Mouse (Mus musculus) CH12.LX (cell line): ENCODE measurements around the gene Col6a1. TPM values are rescaled to one million over a fixed set of nuclear protein-coding genes. Genes with fewer than 3 reads are reported as not detected.

Experiments used
- DNase-seq: peaks from one replicate; pipeline ENCODE4 v3.0.0-alpha.2; 2013; ENCODE audit errors: extremely low read depth
- H3K27ac ChIP-seq: 2 replicates; pipeline ENCODE4 v1.5.1; 2012; ENCODE audit warnings: low read depth, mild to moderate bottlenecking, control low read depth, moderate library complexity; ENCODE audit not compliant: insufficient read depth
- H3K27me3 ChIP-seq: replicated peaks from 2 replicates; pipeline ENCODE3; 2012; ENCODE audit warnings: inconsistent platforms
- H3K36me3 ChIP-seq, 2 experiments: replicated peaks in 1 of 2; 2 replicates each; pipeline versions ENCODE3 to v1.6.1; 2012; ENCODE audit warnings: inconsistent platforms in 1 of 2, low read length in 1 of 2, mild to moderate bottlenecking in 1 of 2, mixed read lengths in 1 of 2, moderate library complexity in 1 of 2; ENCODE audit not compliant: control insufficient read depth in 1 of 2, insufficient read depth in 1 of 2
- H3K4me1 ChIP-seq, 2 experiments: 2 replicates each; pipeline ENCODE4 v1.6.1; 2012; ENCODE audit warnings: inconsistent platforms in 1 of 2, moderate library complexity in 1 of 2; ENCODE audit not compliant: insufficient read depth in 2 of 2, control insufficient read depth in 1 of 2
- H3K4me2 ChIP-seq: 2 replicates; pipeline ENCODE4 v1.6.1; 2012; ENCODE audit warnings: low read depth, mild to moderate bottlenecking, control low read depth; ENCODE audit not compliant: poor library complexity, insufficient read depth, severe bottlenecking
- H3K4me3 ChIP-seq, 3 experiments: fragments of 150-350 bp in 1 of 3; sonication (generic) in 1 of 3; replicated peaks in 1 of 3; 2 replicates each; pipeline versions ENCODE3 to v1.5.1; 2011 to 2012; ENCODE audit warnings: low read depth in 2 of 3, low read length in 2 of 3, mild to moderate bottlenecking in 2 of 3, moderate library complexity in 2 of 3, control low read depth in 1 of 3, improper control_type of control experiment in 1 of 3, inconsistent platforms in 1 of 3, mixed read lengths in 1 of 3; ENCODE audit not compliant: poor library complexity in 1 of 3
- H3K79me2 ChIP-seq: replicated peaks from 2 replicates; pipeline ENCODE4 v1.6.1; 2012; ENCODE audit warnings: mild to moderate bottlenecking, moderate library complexity; ENCODE audit not compliant: control insufficient read depth, poor library complexity, insufficient read depth, severe bottlenecking; ENCODE audit errors: extremely low read depth
- H3K9ac ChIP-seq: 2 replicates; pipeline ENCODE4 v1.6.1; 2012; ENCODE audit warnings: low read depth, mild to moderate bottlenecking, control low read depth, moderate library complexity; ENCODE audit not compliant: insufficient read depth
- H3K9me3 ChIP-seq: replicated peaks from 2 replicates; pipeline ENCODE3; 2012; ENCODE audit warnings: low read length, inconsistent platforms, mixed read lengths
- CHD2 ChIP-seq: IDR thresholded peaks from 2 replicates; pipeline ENCODE4 v1.6.1; 2011; ENCODE audit warnings: low read length, improper control_type of control experiment
- CTCF ChIP-seq, 2 experiments: IDR thresholded peaks in 1 of 2; conservative IDR thresholded peaks in 1 of 2; 2 replicates each; pipeline ENCODE4 v1.5.1; 2011 to 2012; ENCODE audit warnings: low read depth in 2 of 2, low read length in 2 of 2, improper control_type of control experiment in 1 of 2, inconsistent platforms in 1 of 2, mild to moderate bottlenecking in 1 of 2, moderate library complexity in 1 of 2
- IRF4 ChIP-seq: IDR thresholded peaks from 2 replicates; pipeline ENCODE4 v1.6.1; 2014; ENCODE audit warnings: low read depth, mild to moderate bottlenecking, inconsistent platforms, low read length, improper control_type of control experiment
- JUND ChIP-seq: conservative IDR thresholded peaks from 2 replicates; pipeline ENCODE4 v1.6.1; 2011; ENCODE audit warnings: low read depth, low read length, improper control_type of control experiment
- MAFK ChIP-seq: IDR thresholded peaks from 2 replicates; pipeline ENCODE4 v1.6.1; 2011; ENCODE audit warnings: low read length, improper control_type of control experiment; ENCODE audit not compliant: insufficient replicate concordance
- MAX ChIP-seq: IDR thresholded peaks from 2 replicates; pipeline ENCODE4 v1.6.1; 2011; ENCODE audit warnings: low read length, improper control_type of control experiment
- MAZ ChIP-seq: IDR thresholded peaks from 2 replicates; pipeline ENCODE4 v1.6.1; 2012; ENCODE audit warnings: low read depth, mild to moderate bottlenecking, inconsistent platforms, low read length, improper control_type of control experiment, moderate library complexity
- MYC ChIP-seq: IDR thresholded peaks from 2 replicates; pipeline ENCODE4 v1.6.1; 2011; ENCODE audit warnings: low read depth, mild to moderate bottlenecking, improper control_type of control experiment, low read length
- PAX5 ChIP-seq: IDR thresholded peaks from 2 replicates; pipeline ENCODE4 v1.6.1; 2012; ENCODE audit warnings: low read length, inconsistent platforms, mixed read lengths
- POLR2AphosphoS2 ChIP-seq: IDR thresholded peaks from 2 replicates; pipeline ENCODE4 v1.6.1; 2011; ENCODE audit warnings: low read depth, low read length, improper control_type of control experiment
- RCOR1 ChIP-seq: conservative IDR thresholded peaks from 2 replicates; pipeline ENCODE4 v1.6.1; 2012; ENCODE audit warnings: low read depth, mild to moderate bottlenecking, inconsistent platforms, low read length, improper control_type of control experiment
- SIN3A ChIP-seq: IDR thresholded peaks from 2 replicates; pipeline ENCODE4 v1.6.1; 2012; ENCODE audit warnings: low read length, improper control_type of control experiment, inconsistent platforms
- USF2 ChIP-seq: conservative IDR thresholded peaks from 2 replicates; pipeline ENCODE4 v1.6.1; 2011; ENCODE audit warnings: low read depth, low read length, improper control_type of control experiment
- dilution Hi-C: fragments of 300-500 bp; cut with MboI; formaldehyde crosslinking; loops from 2 replicates; pipeline ENCODE4 v1.14.3; 2020; ENCODE audit warnings: low sequenced_read_pairs; ENCODE audit not compliant: extremely low pct_unique_long_range_greater_than_20kb, extremely low pct_ligation_motif_present
- in situ Hi-C: fragments of 300-500 bp; cut with MboI; formaldehyde crosslinking; loops from 3 replicates; pipeline ENCODE4 v1.14.3; 2019; ENCODE audit warnings: low sequenced_read_pairs, low pct_ligation_motif_present, low pct_unique_long_range_greater_than_20kb, mixed read lengths
- polyA plus RNA-seq: library from polyadenylated mRNA; unstranded; fragments of >175 nt; gene quantifications from 2 replicates; pipeline ENCODE4 v1.2.1, GENCODE M21; 2012; ENCODE audit warnings: low read depth; ENCODE audit not compliant: insufficient read length
- total RNA-seq, 2 experiments: library from RNA; depleted of rRNA; stranded (reverse); fragments of 300-350 nt in 1 of 2; fragments of >200 nt in 1 of 2; gene quantifications; 2 replicates each; pipeline ENCODE4 v1.2.3; 2012 to 2014

The Col6a1 gene
- total and polyA plus RNA-seq, 3 experiments = 0.21 TPM; not detected in 2

GRCm38 (mm10) chr10:76771086-76771485 lies 45.1 kb upstream of the Col6a1 start:
- in situ Hi-C loops = no loop called here
- no peaks in the 10 kb centered on the region for H3K4me1 ChIP-seq
- no peak for DNase-seq
- H3K36me3 ChIP-seq = no peaks in the 10 kb centered on the region
- no peaks in the 10 kb centered on the region for H3K79me2 ChIP-seq
- H3K9me3 ChIP-seq = peaks cover 3% of the 10 kb centered on the region
- dilution Hi-C loops = no loop called here
- H3K9ac ChIP-seq = no peak overlapping the region
- H3K4me2 ChIP-seq = no peak overlapping the region
- H3K27ac ChIP-seq = no peak overlapping the region
- TF ChIP-seq RCOR1 (no peak), MAFK (no peak)
- H3K4me3 ChIP-seq = no peak overlapping the region
- H3K27me3 ChIP-seq = peaks cover 92% of the 10 kb centered on the region

GRCm38 (mm10) chr10:76769581-76769980 lies 43.6 kb upstream of the Col6a1 start:
- no peak overlapping the region for H3K9ac ChIP-seq
- dilution Hi-C loops = no loop called here
- no peak for DNase-seq
- H3K36me3 ChIP-seq = no peaks in the 10 kb centered on the region
- H3K4me2 ChIP-seq = no peak overlapping the region
- TF ChIP-seq JUND = no peak
- TF ChIP-seq USF2 = no peak
- peaks cover 92% of the 10 kb centered on the region for H3K27me3 ChIP-seq
- no peak overlapping the region for H3K27ac ChIP-seq
- in situ Hi-C loops = no loop called here
- H3K79me2 ChIP-seq = no peaks in the 10 kb centered on the region
- peaks cover 3% of the 10 kb centered on the region for H3K9me3 ChIP-seq
- no peak overlapping the region for H3K4me3 ChIP-seq
- no peaks in the 10 kb centered on the region for H3K4me1 ChIP-seq

GRCm38 (mm10) chr10:76766196-76766595 lies 40.2 kb upstream of the Col6a1 start:
- no peak overlapping the region for H3K4me3 ChIP-seq
- no peak overlapping the region for H3K4me2 ChIP-seq
- no peak for DNase-seq
- no peak overlapping the region for H3K27ac ChIP-seq
- no peaks in the 10 kb centered on the region for H3K79me2 ChIP-seq
- TF ChIP-seq JUND (no peak), MAZ (no peak), PAX5 (no peak), IRF4 (no peak), MAX (no peak), CTCF (conservative IDR thresholded peaks at IDR 0.05 in 1 of 2, IDR thresholded peaks at IDR 0.05 in 1 of 2; ENCODE audit: low read depth in 2 of 2, low read length in 2 of 2) (no peak), SIN3A (no peak), CHD2 (no peak), MYC (no peak), POLR2AphosphoS2 (no peak)
- peaks cover 98% of the 10 kb centered on the region for H3K27me3 ChIP-seq
- dilution Hi-C loops (no loop called here), in situ Hi-C loops (no loop called here)
- H3K36me3 ChIP-seq = no peaks in the 10 kb centered on the region
- H3K9me3 ChIP-seq = no peaks in the 10 kb centered on the region
- no peaks in the 10 kb centered on the region for H3K4me1 ChIP-seq
- no peak overlapping the region for H3K9ac ChIP-seq
